Mouse (Mus musculus) embryo, embryonic 11.5 days (tissue): ENCODE data around the gene Spag9.
A peak's percentile ranks its signal among the peaks of the same experiment; 100 is the strongest.

Experiments used
- DNase-seq: peaks from one replicate; pipeline ENCODE4 v3.0.0-alpha.2; 2012; ENCODE audit warnings: low read depth, low spot score

Gene Spag9

DNA sequence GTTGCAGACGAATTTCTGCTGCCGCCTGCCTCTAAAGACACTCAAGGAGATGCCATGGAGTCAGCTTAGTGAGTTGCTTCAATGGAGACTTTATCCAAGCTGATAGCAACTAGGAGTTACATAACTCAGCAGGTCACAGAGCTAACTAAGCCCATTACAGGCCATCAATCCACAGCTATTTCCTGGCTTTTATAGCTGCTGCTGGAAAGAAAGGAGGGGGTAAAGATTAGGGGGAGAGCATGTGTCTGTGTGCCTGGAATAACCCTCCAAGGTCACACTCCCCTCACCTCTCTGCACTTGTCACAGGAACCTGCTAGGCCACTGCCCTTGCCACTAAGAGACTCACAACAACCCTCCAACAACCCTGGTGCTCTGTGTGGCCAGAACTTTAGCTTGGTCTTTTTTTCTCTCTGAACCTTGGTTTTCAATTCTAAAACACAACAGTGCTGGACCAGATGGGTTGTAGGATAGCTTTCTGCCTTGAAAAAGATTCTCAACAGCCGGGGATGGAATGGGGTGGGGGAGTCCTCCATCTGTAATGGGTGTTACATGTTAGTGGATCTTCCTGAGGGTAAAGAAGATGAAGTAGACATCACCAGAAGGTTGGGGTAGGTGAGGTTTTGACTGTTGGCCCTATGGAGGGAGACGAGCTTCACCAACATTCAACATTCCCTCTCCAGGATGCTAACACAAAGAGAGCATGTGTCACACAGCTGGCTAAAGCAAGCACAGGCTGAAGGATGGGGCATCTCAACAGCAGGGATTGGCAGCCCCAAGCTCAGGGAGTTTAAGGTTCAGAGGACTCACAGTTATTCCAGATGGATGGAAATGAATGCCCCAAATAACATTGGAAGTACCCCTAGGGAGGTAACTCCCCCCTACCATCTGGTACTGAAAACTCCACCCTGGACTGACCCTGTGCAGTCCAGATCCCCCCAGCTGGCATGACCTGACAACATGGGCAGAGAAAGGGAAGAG is 134.5 kb downstream of the Spag9 start:
- no peak for DNase-seq

DNA sequence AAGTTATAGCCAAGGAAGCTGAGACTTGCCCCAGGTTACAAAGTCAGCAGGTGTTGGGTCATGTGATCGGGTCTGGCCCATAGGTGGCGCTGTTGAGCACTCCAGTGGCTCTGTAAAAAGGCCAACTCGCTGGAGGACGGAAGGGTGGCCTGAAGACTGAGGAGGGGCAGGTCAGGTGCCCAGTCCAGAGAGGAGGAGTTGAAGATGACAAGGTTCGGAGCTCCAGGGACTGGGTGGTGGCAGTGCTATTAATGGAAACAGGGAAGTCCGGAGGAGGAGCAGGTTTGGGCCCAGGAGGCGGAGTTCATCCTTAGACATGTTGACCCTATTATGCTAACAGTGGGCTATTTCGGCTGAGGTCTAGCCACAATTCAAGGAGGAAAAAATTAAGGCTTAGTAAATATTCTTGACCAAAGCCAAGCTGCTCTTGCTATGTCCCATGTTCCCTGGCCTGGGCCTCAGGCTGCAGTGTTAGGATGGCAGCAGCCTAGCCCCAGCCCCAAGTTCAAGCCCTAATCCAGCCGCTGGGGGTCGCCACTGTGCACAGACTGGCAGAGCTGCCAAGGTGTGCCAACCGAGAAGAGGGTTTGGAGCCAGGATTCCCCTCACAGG is 137.6 kb downstream of the Spag9 start:
- DNase-seq: peak; percentile 65

DNA sequence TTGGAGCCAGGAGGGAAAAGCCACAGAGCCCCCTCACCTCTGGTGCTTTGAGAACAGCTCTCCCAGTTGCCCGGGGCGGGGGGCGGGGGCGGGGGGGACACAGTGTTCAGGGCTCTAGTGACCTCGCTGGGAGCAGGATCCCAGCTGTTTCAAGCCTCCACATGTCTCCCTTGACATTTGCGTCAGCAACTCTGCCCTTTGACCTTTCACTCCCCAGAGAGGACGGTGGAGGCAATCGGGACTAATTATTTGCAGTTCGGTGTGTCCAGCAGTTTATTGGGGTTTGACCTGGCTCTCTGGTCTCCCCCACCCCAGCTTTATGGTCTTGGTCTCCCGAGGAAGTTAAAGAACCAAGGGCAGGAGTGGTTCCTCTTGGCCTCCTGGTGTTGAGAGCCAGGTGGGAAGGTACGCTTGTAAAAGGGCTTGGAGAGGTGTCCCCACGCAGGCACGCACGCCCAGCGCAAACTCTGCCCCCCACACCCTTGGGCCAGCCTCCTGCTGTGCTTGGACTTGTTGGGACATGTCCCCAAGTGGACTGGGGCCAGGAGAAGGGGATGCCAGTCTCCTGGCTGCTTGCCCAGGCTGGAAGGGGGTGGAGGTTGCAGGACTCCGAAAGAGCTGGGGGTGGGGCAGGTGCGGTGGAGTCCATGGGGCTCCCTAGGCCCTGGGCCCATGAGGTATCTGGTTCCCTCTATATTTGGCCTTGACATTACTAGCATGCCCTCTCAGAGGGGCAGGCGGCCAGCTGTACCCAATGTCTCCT is 138.4 kb downstream of the Spag9 start:
- no peak for DNase-seq

DNA sequence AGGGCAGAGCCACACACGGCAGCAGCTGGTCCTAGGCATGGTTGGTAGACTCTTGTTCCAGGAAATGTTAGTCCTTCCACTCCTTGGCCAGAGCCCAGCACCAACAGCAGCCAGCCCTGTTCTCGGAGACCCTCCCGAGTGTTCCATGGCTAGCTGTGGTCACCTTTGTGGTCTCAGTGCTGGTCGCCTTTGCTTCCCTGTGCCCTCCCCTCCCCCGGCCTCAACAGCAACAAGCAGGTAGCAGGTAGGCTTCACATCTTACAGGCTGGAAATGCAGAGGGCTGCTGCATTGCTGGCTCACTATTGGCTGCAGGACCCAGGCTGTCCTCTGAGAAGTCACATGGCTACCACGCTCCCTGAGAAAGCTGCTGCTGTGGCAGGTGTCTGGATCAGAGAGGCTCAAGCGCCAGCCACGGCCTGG is 139.7 kb downstream of the Spag9 start:
- DNase-seq: no peak

DNA sequence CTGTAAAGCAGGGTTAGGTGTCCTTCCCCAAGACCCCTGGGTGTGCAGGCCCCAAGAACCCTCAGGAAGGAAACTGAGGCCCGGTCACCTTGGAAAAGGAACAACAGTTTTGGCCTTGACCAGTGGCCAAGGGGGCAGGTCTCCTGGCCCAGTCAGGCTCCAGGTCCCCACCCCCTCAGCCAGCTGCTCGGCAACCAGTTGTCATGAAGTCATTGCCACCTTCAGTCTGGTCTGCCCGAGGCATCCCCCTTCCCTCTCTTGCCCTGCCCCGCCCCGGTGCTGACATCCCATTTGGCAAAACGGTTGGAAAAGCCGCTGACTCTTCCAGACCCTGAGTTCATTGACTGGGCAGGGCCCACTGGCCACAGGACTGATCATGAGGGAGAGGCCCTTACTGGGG is 140.8 kb downstream of the Spag9 start:
- DNase-seq: no peak

DNA sequence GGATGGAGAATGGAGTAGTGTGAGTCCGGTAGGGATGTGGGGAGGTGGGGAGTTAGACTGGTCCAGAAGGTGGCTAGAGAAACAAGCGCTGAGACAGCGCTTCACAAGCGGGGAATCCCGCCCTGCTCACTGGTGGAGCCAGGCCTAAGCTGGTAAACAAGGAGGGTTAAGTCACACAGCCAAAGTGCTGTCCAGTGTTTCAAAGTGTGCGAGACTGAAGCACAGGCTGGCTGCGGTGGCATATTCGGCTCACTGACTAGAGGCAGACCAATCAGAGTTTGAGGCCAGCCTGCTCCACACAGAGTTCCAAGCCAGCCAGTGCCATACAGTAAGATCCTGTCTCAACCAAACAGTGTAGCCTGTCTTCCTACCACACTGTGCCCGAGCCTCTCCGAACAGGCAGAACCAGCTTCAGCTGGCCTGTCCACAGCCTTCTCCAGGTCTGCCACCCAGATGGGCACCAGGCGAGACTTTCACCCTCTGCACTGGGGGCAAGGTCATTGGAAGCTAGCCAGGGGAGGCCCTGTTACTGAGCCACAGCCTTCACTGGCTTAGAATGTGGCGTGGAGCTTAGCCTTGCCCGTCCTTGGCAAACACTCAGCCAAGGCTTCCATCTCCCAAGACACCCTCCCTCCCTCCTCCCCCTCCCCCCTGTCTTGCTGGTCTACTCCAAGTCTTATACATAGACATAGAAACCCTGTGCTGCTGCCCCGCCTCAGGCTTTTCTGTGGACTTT is 141.6 kb downstream of the Spag9 start:
- no peak for DNase-seq

DNA sequence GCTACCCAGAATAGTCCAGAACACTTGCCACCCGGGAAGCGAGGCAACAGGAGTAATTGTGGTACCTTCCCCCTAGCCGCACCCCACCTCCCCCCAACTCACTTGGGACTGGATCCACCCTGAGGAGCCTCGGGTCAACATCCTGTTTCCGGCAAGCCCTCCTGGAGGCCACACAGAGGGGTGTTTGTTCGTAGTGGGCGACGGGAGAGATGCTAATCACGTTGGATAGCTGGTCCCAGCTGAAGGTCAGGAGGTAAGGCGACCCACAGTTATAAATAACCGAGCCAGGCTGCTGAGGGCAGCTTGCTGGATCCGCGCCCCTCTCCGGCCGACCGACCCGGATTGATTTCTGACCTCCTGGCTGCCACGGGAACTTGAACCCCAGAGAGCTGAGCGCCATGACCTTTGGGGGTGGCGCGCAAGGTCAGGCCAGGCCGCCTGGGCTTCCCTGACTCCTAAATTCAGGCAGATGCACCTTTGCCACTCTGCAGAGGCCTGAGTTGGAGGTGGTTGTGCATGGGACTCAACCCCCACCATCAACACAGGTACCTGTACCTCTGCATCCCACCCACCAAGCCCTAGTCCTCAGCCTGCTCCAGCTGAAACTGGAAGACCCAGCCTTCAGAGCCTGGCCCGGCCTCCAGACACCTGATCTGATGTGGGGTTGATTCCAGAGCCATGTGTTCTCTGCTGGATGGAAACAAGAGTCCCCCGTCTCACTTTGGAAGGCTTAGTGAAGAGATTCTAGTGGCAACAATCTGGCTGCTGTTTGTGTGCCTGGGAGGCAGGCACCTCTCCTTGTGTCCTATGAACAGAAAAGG is 142.7 kb downstream of the Spag9 start:
- no peak for DNase-seq

DNA sequence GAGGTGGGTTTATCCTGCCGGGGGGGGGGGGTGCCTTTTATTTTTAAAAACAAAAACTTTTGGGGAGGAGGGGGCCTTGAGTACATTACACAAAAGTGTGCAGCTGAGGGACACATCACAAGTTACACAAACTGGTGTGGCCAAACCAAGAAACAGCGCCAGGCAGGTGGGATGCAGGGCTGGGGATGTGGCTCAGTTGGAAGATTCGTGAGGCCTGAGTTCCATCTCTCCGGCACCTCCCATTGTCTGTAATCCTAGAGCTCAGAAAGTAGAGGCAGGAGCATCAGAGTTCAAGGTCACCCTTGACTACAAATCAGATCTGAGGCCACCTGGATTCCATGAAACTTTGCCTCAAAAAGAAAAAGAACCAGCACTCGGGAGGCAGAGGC is 143.3 kb downstream of the Spag9 start:
- DNase-seq: no peak

DNA sequence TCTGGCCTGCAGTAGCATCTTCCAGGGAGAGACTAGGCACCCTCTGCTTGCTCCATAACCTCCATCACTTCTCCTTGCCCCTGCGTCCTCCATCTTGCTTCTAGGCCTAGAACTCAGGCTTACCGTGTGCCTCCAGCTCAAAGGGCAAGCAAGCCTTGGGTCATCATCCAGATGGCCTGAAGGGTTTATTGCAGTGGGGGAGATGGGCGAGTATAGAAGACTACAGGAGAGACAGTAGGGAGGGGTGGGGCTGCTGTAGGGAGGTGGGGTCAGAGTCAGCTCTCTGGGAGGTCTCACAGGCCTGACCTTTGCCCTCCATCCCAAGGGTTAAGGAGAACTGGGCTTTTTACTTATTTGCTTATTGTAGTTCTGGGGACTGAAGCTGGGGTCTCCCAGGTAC is 144.6 kb downstream of the Spag9 start:
- DNase-seq: no peak

DNA sequence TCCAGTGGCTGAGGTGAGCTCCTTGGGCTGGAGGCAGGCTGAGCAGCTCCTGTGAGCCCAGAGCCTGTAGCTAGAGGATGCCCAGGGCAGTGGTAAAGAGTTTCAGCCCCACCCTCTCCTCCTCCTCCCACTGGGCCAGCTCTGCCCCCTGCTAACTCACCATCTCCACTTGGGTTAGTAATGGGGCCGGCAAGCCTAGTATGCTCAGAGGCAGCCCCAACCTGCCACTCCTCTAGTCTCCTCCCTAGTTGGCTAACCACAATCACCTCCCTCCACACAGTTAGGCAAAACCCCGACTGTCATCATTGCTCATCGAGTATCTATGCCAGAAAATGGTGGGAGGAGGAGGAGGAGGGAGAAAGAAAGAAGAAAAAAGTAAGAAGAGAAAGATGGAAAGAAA is 145.7 kb downstream of the Spag9 start:
- no peak for DNase-seq

DNA sequence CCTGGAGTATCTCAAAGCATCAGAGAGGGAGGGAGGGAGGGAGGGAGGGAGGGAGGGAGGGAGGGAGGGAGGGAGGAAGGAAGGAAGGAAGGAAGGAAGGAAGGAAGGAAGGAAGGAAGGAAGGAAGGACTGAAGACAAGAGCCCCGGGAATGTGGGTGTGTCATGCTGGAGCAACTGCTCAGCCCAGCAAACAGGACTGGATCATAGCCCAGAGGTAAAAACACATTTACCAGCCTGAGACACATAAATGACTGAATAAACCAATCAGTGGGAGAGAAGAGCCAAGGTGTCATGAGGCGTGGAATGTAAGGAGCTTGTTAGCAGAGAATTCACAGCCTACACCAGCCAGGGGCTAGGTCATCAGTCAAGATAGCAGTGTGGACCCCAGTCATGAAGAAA is 147.4 kb downstream of the Spag9 start:
- DNase-seq: no peak

DNA sequence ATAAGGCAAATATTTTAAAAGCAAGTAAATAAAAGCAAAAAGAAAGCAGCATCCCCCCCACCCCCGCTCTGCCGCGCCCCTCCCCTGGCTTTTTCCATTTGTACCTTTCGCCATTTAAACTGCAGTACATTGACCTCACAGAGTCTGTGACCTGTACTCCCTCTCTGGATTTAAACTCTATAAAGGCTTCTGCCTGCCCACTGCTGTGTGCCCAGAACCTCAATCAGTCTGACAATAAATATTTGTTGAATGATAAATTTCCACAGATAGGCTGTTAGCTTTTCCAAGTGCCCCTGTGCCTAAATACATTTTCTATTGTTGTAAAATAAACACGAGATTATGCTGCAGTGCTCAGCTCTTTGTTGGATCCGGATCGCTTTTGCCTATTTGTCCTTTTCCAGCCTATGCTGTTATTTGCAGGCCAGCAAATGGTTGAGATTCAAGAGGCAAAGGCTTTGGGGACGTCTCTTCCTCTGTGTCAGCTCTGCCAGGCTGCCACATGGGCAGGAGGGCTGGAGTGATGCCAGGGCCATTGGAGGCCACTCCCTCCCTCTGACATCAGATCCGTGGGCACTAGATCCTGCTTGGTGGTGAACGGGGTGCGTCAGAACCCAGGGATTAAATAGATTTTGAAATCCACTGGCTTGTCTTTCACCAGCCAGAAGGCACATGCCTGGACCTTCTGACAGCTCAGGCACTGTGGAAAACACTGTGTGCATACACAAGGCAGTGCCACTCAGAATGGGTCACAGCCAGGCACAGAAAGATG is 149.1 kb downstream of the Spag9 start:
- DNase-seq: no peak

DNA sequence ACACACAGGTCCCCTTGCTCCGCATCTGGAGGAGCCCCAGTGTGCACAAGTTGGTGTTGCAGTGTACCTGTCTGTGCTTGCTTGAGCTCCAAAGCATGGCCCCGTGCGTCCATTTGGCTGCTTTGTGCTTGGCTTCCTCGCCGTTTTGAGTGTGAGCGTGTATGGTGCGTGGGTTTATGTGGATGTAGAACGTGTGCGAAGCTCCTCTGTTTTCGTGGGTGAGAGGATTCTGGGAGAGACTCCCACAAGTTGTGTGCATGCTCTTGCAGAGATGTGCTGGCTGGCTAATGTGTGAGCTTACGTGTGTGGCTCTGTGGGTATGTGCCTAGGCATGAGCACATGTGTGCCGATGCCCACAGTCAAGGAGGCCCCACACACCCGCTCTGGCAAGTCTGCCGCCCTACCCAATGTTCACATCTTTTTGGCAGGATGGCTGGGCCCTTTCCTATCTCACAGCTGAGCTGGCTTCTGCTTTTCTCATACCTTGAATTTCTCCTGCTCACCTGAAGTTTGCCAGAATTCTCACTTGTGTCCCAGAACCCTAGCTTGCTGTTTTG is 150.2 kb downstream of the Spag9 start:
- DNase-seq: no peak

DNA sequence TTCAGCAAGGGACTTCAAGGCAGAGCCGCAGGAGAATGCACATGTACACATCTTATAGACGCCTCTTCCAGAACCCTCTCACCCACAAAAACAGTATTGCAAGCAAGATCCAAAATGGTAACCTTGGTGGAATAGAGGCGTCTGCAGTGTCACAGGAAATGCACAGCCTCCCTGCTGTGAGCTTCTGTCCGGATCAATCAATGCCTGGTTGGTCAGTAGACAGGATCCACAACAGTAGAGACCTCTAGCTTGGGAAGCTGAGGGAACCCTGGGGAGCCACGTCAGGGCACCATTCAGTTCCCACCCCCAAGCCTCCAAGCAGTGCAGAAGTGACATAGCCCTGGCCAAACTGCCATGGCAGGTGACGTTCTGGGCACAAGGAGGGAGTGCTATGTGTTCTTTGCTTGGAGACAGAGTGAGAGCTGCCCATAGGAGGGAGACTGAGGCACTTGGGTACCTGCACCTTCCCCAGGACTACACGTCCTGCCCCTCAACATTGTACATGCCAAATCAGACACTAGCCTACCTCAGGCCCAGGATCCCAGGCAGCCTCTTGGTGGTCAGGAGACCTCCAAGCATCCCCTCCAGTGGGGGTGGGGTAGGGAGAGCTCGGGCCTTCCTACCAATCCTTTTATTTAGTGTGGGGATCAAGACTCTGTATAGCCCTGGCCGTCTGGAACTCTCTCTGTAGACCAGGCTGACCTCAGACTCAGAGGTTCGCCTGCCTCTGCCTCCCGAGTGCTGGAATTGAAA is 151.0 kb downstream of the Spag9 start:
- DNase-seq: no peak

DNA sequence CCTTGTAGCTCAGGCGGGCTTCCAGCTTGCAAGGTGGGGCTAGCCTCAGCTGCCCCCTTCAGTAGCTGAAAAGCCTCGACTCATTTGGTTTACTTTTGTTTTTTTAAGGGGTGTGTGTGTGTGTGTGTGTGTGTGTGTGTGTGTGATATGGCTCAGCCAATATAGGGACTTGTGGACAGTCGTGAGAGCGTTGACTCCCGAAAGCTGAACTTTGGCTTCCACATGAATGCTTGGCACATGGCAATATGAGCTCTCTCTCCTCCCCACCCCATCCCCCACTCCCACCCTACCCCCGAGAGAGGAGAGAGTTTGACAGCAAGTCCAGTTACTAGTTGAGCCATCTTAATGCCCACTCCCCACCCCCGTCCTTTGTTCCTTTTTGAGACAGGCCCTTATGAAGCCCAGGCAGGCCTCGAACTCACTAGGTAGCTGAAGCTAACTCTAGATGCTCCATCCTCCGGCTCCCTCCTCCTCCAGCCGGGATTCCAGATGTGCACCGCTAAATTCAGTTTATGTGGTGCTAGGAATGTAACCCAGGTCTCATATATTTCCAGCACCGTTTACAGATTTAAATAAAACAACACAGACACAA is 152.3 kb downstream of the Spag9 start:
- no peak for DNase-seq

DNA sequence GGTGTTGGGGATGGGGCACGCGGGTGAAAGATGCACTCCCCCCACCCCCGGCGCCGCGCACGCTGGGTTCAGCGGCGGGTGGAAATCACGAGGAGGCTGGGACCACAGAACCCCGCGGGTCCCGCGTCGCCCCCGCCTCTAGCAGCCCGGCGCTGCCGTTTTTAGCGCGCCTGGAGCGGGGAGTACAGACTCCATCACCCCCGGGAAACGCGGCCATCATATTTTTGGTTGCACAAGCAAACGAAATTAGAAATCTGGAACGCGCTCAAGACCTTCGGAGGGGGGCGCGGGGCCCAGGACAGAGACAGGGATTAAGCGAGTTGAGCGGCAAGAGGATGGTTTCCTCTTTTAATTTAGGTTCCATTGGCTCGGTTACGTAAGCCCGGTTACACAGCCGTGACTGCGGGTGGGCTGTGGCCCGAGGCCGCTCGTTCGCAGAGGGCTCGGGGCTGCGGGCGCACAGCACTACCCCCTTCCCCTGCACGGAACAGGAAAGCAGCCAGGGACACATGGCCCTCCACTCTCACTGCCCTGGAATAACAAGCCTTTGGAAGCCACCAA is 153.1 kb downstream of the Spag9 start:
- DNase-seq: no peak

DNA sequence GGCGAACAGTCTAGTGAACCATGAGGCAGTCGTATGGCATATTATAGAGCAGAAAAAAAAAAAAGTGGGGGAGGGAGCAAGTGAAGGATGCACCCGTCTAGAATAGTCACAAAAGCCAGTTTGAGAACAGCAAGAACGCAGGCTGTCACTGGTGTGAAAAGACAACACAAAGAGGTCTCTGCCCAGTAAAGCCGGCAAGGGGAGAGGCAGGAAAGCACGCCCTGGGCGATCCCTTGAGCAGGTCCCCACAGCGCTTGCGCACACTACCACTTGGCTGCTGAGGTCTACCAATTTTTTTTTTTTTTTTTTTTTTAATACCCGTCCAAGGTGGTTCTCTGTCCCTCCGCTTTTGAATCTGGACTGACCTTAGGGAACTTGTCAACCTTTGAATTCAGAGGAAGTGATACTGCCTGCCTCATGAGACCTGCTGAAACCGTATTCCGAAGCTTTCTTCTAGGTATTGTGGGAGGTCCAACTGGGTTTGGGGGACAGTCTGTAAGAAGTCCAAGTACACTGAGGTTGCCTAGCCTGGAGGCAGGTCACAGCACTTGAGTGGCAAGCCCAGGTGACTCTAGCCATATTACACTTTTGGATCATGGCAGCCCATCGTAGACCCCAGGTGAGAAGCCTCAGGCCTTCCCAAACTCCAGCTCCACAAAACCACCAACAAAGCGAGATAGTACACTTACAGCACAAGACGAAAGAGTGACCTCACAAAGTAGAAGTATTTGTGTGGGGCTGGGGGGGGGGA is 153.8 kb downstream of the Spag9 start:
- DNase-seq: no peak
